In the genomic region with DNA sequence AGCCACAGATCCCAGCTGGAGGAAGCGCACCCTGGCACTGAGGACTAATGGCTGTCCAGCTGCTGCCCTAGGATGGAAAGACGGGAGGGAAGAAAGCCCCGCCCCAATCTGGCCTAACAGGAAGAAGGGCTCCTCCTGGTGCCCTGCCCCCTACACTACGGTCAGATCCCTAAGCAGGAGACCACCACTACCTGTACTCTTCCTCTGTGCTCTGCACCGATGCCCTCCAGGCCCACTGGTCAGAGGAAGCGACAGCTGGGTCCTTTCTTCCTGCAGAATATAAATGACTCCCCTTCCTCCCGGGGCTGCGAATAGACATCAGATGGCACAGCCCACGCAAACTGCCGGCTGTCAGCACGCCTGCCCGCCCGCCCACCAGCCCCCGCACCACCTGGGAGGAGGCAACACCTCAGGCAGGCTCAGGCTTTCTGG, we compare ENCODE assay signal across 1 mouse cellular context.
TF ChIP-seq lines count a peak whose summit lies in the region.

No protein-coding gene starts in this region.

TF ChIP-seq in CH12.LX, 34 proteins besides CTCF, POLR2A, EP300 and RAD21:
- TF ChIP-seq TBP (conservative IDR thresholded peaks at IDR 0.05; ENCODE audit: low read depth, low read length) = no peak
- TF ChIP-seq SMC3 (IDR thresholded peaks at IDR 0.05; ENCODE audit: low read depth, low read length) = peak; percentile 30; the same call in 1 of the 2 replicates
TF ChIP-seq in CH12.LX: peak in this region for 1.
